Mouse (Mus musculus): ENCODE data around the gene Acsl5.

Acsl5 gene

GRCm38 (mm10) chr19:55331776-55332175, 80.0 kb downstream of the Acsl5 start:
- DNase-seq (ENCODE audit: low read depth, low spot score), result no peak

- DNase-seq (ENCODE audit: low read depth, low spot score), result peak; percentile 82
Observed at GRCm38 (mm10) chr19:55332641-55333268, 81.0 kb downstream of the Acsl5 start.

GRCm38 (mm10) chr19:55335881-55336280, 84.1 kb downstream of the Acsl5 start:
- no peak for DNase-seq (ENCODE audit: low read depth, low spot score)

GRCm38 (mm10) chr19:55336441-55336840, 84.7 kb downstream of the Acsl5 start:
- no peak for DNase-seq (ENCODE audit: low read depth, low spot score)

- DNase-seq (ENCODE audit: low read depth, low spot score), result no peak
Observed at GRCm38 (mm10) chr19:55337066-55337465, 85.3 kb downstream of the Acsl5 start.

GRCm38 (mm10) chr19:55337664-55338063, 85.9 kb downstream of the Acsl5 start:
- DNase-seq (ENCODE audit: low read depth, low spot score), result no peak

- DNase-seq (ENCODE audit: low read depth, low spot score), result no peak
Observed at GRCm38 (mm10) chr19:55340521-55340920, 88.8 kb downstream of the Acsl5 start.

- no peak for DNase-seq (ENCODE audit: low read depth, low spot score)
Observed at GRCm38 (mm10) chr19:55341377-55341776, 89.6 kb downstream of the Acsl5 start.

- no peak for DNase-seq (ENCODE audit: low read depth, low spot score)
Observed at GRCm38 (mm10) chr19:55342423-55342822, 90.7 kb downstream of the Acsl5 start.

GRCm38 (mm10) chr19:55343274-55343673, 91.5 kb downstream of the Acsl5 start:
- no peak for DNase-seq (ENCODE audit: low read depth, low spot score)
